Mouse (Mus musculus): Measurements from ENCODE around the gene Ell3.
"Not testable (repeated sequence)": the region's sequence is repeated elsewhere in the genome, so short reads cannot be mapped to it uniquely, and the experiment has no call there.

Ell3 gene

GRCm38 (mm10) chr2:121444178-121444577 is at the start of gene Ell3:
Gene Ell3, minus strand, starts transcription at chr2:121444278.
- DNase-seq (ENCODE audit: low spot score) = no peak

- DNase-seq (ENCODE audit: low spot score) = not testable (repeated sequence)
Measured at GRCm38 (mm10) chr2:121484403-121484802, 40.3 kb upstream of the Ell3 start.

- no peak for DNase-seq (ENCODE audit: low spot score)
Measured at GRCm38 (mm10) chr2:121483576-121483975, 39.5 kb upstream of the Ell3 start.

- not testable (repeated sequence) for DNase-seq (ENCODE audit: low spot score)
Measured at GRCm38 (mm10) chr2:121480916-121481315, 36.8 kb upstream of the Ell3 start.

- no peak for DNase-seq (ENCODE audit: low spot score)
Measured at GRCm38 (mm10) chr2:121480498-121480897, 36.4 kb upstream of the Ell3 start.

GRCm38 (mm10) chr2:121477491-121478266 is 33.6 kb upstream of the Ell3 start:
- no peak for DNase-seq (ENCODE audit: low spot score)

- DNase-seq (ENCODE audit: low spot score) = not testable (repeated sequence)
Measured at GRCm38 (mm10) chr2:121475306-121475705, 31.2 kb upstream of the Ell3 start.

- DNase-seq (ENCODE audit: low spot score) = no peak
Measured at GRCm38 (mm10) chr2:121474180-121474535, 30.1 kb upstream of the Ell3 start.

- DNase-seq (ENCODE audit: low spot score) = peak; percentile 86
Measured at GRCm38 (mm10) chr2:121473301-121474179, 29.5 kb upstream of the Ell3 start, which contains the start of gene Mfap1b. Gene Mfap1b, minus strand, starts transcription at chr2:121474067.

- DNase-seq (ENCODE audit: low spot score) = not testable (repeated sequence)
Measured at GRCm38 (mm10) chr2:121472783-121473182, 28.7 kb upstream of the Ell3 start.

- not testable (repeated sequence) for DNase-seq (ENCODE audit: low spot score)
Measured at GRCm38 (mm10) chr2:121468982-121469381, 24.9 kb upstream of the Ell3 start.

- DNase-seq (ENCODE audit: low spot score) = no peak
Measured at GRCm38 (mm10) chr2:121460071-121460470, 16.0 kb upstream of the Ell3 start.

- DNase-seq (ENCODE audit: low spot score) = peak; percentile 80
Measured at GRCm38 (mm10) chr2:121456692-121457642, 12.9 kb upstream of the Ell3 start, which contains the start of gene Serinc4. Gene Serinc4, minus strand, starts transcription at chr2:121456781.

GRCm38 (mm10) chr2:121455534-121455933 is 11.5 kb upstream of the Ell3 start:
- no peak for DNase-seq (ENCODE audit: low spot score)

GRCm38 (mm10) chr2:121453917-121454316 is 9.8 kb upstream of the Ell3 start:
- no peak for DNase-seq (ENCODE audit: low spot score)

GRCm38 (mm10) chr2:121452990-121453389 is 8.9 kb upstream of the Ell3 start, which contains the start of gene Hypk:
Gene Hypk, plus strand, starts transcription at chr2:121453290.
- no peak for DNase-seq (ENCODE audit: low spot score)

GRCm38 (mm10) chr2:121452361-121452760 is 8.3 kb upstream of the Ell3 start:
- no peak for DNase-seq (ENCODE audit: low spot score)

- DNase-seq (ENCODE audit: low spot score) = no peak
Measured at GRCm38 (mm10) chr2:121450093-121450492, 6.0 kb upstream of the Ell3 start.

GRCm38 (mm10) chr2:121449545-121450011 is 5.5 kb upstream of the Ell3 start:
- DNase-seq (ENCODE audit: low spot score) = no peak

- DNase-seq (ENCODE audit: low spot score) = peak; percentile 99
Measured at GRCm38 (mm10) chr2:121448739-121449535, 4.9 kb upstream of the Ell3 start, which contains the start of gene Serf2. Gene Serf2, plus strand, starts transcription at chr2:121449195.

- no peak for DNase-seq (ENCODE audit: low spot score)
Measured at GRCm38 (mm10) chr2:121448136-121448535, 4.1 kb upstream of the Ell3 start.

Measured in layer of hippocampus, adult 11-12 months (tissue).